Mouse (Mus musculus): Measurements from ENCODE around the gene Ctnnb1.

Ctnnb1 gene

DNA sequence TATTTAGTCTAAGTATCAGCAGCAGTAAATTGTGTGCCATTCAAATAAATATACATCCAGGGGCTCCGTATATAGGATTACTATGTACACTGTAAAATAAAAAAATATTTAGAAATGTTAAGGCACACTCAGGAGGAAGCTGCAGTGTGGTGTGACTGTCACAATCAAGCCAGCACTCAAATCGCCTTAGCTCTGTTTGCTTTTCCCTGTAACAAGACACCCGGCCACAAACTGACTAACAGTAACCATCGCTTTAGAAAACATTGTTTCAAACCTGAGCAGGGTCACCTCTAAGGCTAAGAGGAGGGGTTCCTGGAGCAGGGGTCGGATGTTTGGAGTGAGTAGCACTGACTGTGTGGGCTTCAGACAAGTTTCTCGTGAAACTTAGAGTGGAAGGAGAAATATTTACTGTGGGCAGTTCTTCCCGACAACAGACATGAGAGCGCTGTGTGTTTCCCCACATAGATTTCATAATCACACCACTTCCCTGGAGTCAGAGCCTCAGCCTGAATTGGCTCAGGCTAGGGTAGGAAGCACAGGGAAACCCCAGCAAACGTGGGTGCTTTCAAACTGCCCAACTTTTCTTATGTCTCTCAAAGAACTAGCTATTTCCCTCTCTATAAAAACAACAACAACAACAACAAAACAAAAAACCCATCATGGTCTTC lies 1.9 kb upstream of the Ctnnb1 start:
- no peak for DNase-seq (ENCODE audit: low spot score in 2 of 2)

DNA sequence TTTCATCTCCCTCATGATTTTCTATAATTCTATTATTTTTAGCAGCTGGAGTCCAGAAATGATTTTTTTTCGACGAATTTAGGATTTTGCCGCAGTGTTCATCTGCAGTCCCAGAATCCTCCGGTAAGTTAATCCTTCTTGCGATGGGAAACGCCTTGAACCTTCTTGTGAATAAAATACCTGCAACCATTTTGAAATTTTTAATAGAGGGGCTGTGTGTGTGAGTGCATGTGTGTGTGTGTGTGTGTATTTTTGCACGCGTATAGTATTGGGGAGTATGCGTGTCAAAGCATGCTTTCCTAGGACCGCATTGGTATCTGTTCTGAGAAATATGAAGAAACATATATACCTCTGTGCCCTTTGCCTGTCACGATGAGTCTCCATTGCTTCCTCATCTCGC lies 1.0 kb downstream of the Ctnnb1 start:
- no peak for DNase-seq (ENCODE audit: low spot score in 2 of 2)

DNA sequence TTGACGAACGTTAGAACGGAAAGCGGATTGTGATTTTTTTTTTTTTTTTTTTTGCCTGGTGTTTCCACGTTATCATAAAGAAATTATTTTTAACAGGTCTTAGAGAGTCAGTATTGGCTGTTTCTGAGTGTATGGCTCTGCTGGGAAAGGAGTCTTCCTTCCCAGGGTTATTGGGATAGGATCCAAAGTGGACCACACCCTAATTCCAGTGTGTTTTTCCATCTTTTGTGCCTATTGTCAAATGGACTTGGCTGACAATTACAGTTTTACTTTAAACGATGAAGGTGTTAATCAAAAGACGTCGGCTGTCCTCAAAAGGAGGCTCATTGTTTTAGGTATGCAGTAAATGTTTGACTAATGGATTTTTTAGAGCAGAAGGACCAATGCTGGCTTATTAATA lies 1.8 kb downstream of the Ctnnb1 start:
- DNase-seq (ENCODE audit: low spot score in 2 of 2): peak; percentile 39 to 44

DNA sequence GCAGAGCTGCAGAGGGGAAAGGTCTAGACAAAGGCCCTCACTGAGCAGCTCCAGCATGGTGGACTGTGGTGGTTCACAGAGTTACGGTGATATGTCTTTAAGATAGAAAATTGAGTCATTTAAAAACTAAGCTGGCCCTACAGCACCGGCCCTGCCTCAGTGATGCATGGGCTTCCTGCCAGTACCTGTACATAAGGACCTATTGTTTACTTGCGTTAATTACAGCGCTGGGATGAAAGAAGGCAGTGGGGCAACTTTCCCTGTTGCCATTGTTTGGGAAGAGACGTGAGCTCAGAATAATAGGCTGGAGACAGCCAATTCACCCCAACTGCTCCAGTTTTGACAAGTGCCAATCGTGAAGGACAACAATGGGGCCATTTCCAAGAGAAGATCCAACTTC lies 3.4 kb downstream of the Ctnnb1 start:
- peak in 1 of 2 experiments; percentile 18 for DNase-seq (ENCODE audit: low spot score in 2 of 2)

DNA sequence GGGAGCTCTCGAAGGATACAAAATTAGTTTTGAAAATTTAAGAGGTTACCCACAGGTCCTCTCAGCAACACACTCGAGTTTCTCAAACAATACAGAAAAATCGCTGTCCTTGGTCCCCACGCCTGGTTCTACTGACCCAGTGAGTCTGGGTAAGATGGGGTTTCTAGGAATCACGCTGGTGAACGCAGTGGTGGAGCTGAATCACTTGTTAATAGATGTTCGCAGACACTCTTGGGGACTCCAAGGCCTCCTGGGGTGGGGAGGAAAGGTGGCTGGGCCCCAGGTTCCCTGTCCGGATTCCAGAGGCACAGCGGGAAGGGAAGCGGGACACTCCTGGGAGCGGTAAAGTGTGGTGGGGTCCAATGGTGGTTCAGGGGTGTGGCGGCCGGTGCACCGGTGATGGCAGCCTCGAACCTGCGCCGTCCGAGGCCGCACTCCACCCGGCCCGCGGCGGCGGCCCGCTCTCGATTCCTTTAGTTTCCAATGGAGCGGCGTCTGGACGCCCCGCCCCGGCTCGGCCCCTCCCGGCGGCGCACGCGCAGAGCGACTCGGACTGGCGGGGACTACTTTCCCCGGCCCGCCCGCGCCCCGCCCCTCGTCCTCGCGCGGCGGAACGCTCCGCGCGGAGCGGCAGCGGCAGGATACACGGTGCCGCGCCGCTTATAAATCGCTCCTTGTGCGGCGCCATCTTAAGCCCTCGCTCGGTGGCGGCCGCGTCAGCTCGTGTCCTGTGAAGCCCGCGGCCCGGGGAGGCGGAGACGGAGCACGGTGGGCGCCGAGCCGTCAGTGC lies 4.0 kb downstream of the Ctnnb1 start:
- peak; percentile 93 to 96 for DNase-seq (ENCODE audit: low spot score in 2 of 2)

DNA sequence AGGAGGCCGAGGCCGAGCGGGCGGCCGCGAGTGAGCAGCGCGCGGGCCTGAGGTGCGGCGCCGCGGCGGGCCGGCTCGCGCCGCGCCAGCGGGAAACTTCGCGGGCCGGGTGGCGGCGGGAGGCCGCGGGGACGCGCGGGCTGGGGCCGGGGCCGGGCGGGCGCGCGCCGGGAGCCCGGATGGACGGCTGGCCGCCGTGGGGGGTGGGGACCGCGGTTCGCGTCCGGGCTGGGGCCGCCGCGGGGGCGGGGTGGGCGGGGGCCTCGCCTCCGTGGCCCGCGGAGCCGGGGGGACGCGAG lies 4.5 kb downstream of the Ctnnb1 start:
- no peak for DNase-seq (ENCODE audit: low spot score in 2 of 2)

DNA sequence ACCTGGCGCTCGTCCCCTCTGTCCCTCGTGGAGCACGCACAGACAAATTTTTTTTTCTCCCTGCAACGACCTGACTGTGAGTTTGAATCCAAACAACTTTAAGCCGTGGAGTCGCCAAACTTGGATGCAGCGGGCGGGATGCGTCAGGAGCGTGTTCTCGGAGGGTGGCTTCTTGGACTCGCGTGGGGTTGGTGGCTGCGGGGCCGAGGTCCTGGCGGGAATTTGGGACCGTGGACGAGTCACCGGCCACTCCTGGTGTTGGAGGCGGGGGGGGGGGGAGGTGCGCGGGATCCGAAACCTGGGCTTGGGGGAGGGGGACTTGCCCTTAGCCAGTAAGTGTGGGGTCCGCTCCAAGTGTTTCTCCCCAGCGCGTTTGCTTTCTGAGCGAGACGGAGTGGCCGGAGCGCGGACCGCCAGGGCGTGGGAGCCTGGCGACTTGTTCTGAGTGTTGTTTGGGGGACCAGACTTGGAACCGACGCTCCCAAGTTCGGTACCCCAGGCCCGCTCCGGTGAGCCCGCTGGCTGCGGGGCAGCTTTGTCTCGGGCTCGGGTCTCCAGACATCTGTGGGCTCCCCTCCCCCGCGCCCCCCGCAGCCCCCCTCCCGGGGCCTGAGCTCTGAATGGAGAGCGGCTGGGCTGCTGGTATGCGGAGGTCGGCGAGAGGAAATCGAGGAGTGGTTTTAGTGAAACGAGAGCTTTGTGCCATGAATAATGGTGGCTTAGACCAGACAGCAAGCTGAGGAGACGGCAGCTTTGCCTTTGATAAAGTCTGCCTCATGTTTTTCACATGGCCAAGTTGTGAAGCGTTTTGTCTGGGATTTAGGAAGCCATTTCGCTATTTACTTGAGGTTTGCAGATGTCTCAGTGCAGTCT lies 5.1 kb downstream of the Ctnnb1 start:
- DNase-seq (ENCODE audit: low spot score in 2 of 2): peak; percentile 34 to 37

DNA sequence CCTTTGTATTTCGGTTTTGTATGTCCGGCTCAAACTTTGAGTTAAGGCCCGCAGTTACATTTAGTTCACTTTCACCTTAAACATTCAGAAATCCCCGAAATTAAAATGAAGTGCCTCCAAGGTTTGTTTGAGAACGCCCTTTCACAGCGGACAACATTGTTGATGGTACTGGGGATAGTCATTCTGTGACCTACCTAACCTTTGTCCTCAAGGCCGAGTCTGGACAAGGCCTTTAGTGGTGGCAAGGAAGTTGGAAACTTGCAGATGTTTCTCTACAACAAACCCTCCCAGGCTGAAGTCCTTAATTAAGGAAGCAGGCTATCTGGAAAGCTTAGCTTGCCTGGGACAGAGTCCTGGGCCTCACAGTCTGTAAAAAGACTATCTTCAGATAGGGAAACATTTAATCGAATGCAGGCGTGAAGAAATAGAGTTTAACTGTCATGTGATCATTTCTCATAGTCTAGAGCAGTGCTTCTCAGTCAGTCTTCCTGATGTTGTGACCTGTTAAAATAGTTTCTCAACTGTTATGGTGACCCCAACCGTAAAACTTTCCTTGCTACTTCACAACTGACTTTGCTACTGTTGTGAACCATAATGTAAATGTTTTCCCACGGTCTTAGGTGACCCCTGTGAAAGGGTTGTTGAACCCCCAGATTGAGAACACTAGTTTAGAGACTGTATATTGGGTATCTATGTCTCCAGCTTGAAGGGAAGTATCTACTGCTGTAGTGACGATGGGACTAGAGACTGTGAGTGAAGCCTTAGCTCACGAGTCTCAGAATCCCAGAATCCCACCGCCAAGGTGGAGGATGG lies 6.0 kb downstream of the Ctnnb1 start:
- DNase-seq (ENCODE audit: low spot score in 2 of 2): peak; percentile 24 to 31

DNA sequence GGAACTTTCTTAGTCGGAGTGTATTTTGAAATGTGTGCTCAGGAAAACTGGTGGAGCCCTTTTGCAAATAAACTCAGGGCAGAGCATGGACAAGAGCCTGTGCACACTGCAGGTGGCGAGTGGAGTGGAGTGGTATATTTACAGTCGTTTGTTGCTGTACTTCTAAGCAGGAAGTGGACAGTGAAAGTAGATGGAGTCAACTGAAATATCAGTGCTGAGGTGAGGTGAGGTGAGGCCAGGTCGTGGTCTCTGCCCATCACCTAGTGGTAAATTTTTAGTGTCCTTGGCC lies 6.6 kb downstream of the Ctnnb1 start:
- no peak for DNase-seq (ENCODE audit: low spot score in 2 of 2)

DNA sequence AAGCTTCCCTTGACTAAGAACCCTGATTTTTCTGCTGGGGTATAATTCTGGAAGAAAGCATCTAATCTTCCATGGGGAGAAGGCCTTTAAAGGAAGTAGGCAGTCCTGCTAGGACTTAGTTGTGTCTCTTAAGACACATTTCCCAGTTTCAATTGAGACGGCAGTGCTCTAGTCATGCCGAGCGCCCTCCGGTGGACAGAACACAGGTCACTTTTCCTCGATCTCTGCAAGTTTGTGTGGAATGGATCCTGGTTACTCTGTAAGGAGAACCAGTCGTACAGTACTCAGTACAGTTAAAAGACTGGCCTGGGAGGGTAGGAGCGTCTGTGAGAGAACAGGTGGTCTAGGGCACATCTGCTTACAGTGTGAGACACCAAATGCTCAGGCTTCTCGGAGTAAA lies 7.3 kb downstream of the Ctnnb1 start:
- peak; percentile 32 to 59 for DNase-seq (ENCODE audit: low spot score in 2 of 2)

DNA sequence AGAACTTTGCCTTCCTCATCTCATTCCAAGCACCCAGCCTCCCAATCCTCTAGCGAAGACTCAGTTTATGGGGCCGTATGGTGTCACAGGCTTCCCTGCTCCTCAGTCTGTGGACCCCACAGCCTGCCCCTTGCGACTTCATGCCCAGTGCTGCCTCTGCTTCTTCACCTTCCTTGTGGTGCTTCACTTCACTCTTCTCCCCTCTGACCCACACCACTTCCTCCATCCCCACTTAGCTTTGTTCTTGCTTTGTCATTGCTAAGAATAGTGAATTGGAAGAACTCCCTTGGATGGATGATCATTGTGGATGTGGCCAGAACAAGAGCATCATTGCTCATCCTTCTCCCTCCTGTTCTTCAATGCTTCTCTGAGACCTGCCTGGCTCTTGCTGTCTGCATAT lies 11.8 kb downstream of the Ctnnb1 start:
- DNase-seq (ENCODE audit: low spot score in 2 of 2): no peak

DNA sequence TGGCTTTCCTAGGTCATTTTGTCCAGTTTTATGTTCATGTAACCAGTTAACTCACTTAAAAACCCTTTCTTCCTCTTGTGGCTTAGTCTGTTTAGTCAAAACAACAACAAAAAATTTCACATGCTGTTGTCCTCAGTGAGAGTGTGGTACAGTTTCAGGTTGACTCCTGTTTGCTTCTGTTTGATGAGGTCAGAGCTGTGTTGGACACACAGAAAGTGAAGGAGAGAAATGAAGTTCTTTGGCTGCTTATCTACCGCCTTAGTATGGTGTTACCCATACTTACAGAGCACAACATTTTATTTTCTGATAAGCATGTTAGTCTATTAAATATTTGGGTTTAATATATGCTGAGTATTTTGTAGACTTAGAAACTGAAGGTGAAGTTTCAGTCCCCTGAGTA lies 14.7 kb downstream of the Ctnnb1 start:
- no peak for DNase-seq (ENCODE audit: low spot score in 2 of 2)

DNA sequence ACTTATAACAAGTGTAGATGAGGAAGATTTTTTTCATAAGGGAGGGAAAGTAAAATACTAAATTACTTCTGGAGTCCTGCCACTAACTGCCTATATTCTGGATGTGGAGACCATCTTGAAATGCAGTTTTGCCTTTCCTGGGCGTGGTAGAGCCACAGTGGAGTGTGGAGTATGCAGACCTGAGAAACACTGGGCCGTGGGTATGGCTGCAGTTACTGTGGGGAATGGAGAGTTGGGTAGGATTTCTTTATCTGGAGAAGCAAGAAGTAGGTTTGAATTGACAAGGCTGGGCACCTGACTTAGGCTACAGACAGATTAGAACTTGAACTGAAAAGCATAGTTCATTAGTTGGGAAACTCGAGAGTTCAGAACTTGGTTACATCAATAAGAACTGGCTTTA lies 15.2 kb downstream of the Ctnnb1 start:
- no peak for DNase-seq (ENCODE audit: low spot score in 2 of 2)

DNA sequence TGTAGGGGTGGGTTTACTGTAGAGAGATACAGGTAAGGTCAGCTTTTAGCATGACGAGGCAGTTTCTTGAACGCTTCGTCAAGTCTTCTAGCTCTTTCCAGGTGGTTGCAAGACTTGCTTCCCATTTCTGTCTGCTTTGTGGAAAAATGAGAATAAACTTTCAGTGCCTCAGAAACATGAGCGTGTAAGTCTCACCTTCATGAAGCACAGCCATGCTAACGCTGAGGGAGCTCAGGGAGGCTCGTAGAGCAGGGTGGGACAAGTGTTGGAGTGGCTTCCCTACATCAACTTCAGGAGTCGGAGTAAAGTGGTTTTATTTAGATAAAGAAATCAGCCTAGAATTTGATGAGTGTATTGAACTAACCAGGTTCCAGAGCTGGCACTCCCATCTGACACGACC lies 17.1 kb downstream of the Ctnnb1 start:
- DNase-seq (ENCODE audit: low spot score in 2 of 2): no peak

DNA sequence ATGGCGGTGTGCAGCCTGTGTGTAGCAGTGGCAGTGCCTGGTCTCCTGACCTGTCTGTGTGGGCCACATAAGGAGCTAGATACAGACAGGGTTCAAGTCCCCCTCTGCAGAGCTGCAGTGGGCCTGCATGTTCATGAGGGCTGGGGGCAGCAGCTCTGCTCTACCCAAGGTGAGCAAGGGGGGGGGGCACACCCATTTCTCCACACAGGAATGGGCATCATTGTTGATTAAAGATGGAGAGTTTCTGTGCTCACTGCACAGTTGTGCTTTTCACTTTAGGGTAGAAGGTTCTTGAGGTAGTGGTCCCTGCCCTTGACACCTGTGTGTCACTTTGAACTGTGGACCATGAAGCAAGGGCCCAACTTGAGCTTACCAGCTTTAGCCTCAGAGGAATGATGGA lies 19.8 kb downstream of the Ctnnb1 start:
- DNase-seq (ENCODE audit: low spot score in 2 of 2): no peak

DNA sequence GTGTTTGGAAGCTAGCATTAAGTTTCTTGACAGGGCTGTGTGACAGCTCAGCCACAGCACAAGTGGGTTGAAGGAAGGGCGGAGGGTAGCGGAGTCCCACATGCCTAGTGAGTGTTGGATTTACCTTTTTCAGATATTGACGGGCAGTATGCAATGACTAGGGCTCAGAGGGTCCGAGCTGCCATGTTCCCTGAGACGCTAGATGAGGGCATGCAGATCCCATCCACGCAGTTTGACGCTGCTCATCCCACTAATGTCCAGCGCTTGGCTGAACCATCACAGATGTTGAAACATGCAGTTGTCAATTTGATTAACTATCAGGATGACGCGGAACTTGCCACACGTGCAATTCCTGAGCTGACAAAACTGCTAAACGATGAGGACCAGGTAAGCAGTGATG lies 21.7 kb downstream of the Ctnnb1 start:
- DNase-seq (ENCODE audit: low spot score in 2 of 2): no peak

DNA sequence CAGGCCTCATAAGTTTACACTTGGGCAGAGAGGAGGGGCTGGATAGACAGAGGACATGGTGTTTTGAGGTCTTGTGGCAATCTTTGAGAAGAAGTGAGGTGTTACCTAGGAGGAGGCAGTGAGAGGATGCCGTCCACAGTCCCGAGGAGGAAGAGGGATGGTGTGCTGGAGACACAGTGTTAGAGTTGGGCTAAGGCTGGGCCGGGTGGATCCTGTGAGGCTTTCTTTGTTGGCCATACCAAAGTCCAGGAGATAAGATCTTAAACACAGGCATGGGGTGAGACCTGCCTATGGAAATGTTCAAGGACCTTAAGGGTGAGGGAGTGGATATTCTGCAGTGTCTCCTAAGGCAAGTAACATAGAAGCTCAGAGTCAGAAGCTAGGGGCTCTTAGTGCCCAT lies 22.9 kb downstream of the Ctnnb1 start:
- no peak for DNase-seq (ENCODE audit: low spot score in 2 of 2)

DNA sequence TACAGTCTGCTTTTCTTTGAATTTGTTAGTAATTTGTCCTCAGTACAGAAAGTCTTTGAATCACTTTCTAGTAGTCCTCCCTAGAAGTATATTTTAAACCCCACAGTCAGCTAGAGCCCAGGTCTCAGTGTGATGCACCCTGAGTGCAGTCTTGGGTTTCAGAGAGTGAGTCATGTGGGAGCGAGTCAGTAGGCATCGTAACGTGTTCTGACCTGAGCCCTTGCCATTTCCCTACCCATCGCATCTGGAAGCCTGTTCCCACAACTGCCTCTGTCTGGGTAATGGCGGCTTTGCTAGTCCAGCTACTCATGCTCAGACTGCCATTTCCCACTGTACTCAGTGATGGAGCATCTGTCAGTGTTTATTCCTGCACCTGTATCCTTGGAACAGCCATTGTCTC lies 29.0 kb downstream of the Ctnnb1 start:
- no peak for DNase-seq (ENCODE audit: low spot score in 2 of 2)

DNA sequence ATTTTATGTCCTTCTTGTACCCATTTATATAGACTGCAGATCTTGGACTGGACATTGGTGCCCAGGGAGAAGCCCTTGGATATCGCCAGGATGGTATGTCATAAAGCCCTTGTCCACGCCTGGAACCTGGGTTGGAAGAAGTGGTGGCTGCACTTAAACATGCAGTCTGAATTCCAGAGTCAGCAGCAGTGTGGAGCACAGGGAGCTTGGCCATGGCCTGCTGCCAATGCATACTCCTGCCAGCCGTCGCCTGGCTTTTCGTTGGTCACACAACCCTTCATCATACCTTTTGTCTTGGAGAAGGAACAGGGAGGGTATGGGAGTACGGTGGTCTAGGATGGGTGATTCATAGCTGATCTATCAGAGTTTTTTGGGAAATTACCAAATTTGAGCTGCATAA lies 29.5 kb downstream of the Ctnnb1 start:
- no peak for DNase-seq (ENCODE audit: low spot score in 2 of 2)

DNA sequence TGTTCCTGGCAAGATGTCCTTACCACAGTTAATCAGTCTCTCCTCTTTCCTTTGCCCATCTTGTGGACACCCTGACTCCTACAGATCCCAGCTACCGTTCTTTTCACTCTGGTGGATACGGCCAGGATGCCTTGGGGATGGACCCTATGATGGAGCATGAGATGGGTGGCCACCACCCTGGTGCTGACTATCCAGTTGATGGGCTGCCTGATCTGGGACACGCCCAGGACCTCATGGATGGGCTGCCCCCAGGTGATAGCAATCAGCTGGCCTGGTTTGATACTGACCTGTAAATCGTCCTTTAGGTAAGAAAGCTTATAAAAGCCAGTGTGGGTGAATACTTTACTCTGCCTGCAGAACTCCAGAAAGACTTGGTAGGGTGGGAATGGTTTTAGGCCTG lies 30.2 kb downstream of the Ctnnb1 start:
- no peak for DNase-seq (ENCODE audit: low spot score in 2 of 2)

DNA sequence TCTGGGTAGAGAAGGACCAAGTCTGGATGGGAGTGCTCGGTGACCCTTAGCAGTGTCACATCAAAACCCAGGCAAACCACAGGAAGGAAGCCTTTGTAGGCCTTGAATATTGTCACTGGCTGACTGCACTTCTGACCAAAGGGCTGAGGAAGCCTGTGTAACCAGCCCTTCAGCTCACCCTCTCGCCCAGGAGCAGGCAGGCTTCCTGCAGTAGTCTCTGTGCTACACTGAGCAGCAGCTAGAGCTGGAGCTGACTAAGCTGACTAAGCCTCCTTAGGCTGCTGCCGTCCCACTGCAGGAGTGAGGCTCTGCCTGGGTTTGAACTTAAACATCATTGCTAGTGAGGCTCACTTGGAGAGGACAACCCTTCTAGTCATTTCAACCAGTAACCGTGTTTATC lies 31.6 kb downstream of the Ctnnb1 start:
- DNase-seq (ENCODE audit: low spot score in 2 of 2): no peak

DNA sequence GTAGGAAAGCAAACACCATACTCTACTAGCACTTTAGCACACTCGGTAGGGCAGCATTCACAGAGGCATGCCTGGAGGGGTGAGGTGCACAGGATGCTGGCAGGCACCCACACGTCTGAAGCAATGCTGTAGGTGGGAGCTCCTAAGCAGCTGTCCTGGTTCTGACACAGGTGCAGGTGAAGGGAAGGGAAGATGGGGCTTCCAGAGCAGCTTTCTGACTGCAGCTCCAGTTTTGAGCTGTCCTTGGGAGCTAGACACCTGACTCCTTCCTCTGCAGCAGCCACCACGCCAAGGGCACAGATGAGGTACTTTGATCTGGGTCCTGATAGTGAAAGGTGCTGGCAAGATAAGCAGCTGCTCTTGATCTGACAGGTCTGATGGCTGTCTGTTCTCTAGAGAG lies 32.5 kb downstream of the Ctnnb1 start:
- no peak for DNase-seq (ENCODE audit: low spot score in 2 of 2)
